Mouse (Mus musculus): ENCODE measurements around the gene Sgms2.

- no peak for TF ChIP-seq CTCF (IDR thresholded peaks at IDR 0.05; ENCODE audit: low read depth)
- TF ChIP-seq EP300 (optimal IDR thresholded peaks at IDR 0.05), result no peak
Measured at GRCm38 (mm10) chr3:131317126-131317525, 174.1 kb downstream of the Sgms2 start.
